Mouse (Mus musculus) hindbrain, embryonic 16.5 days (tissue): ENCODE measurements at regions not wholly inside any gene's neighbourhood (a gene's known extent, or its start where the extent isn't known, plus 50 kb on each side); places are given as distances from the start of the nearest gene placed in this dataset.

ENCODE experiments used
- ATAC-seq: fragments of 200-750 bp; cut with Nextera tagmentation; 2 replicates; pipeline ENCODE4 v1.8.0; 2017; ENCODE audit warnings: moderate TSS enrichment, moderate library complexity
- H3K27ac ChIP-seq: fragments of 300-500 bp; sonication (generic); 2 replicates; pipeline ENCODE4 v1.5.1; 2014; ENCODE audit warnings: low read depth, mild to moderate bottlenecking, control low read depth, low read length, moderate library complexity
- H3K27me3 ChIP-seq: fragments of 300-500 bp; sonication (generic); replicated peaks from 2 replicates; pipeline ENCODE4 v1.6.1; 2014; ENCODE audit warnings: low read length; ENCODE audit not compliant: control insufficient read depth, insufficient read depth
- H3K36me3 ChIP-seq: fragments of 300-500 bp; sonication (generic); 2 replicates; pipeline ENCODE4 v1.6.1; 2014; ENCODE audit warnings: mild to moderate bottlenecking, low read length, moderate library complexity, mixed read lengths; ENCODE audit not compliant: control insufficient read depth, insufficient read depth
- H3K4me1 ChIP-seq: fragments of 300-500 bp; sonication (generic); 2 replicates; pipeline ENCODE4 v1.6.1; 2014; ENCODE audit warnings: low read depth, low read length; ENCODE audit not compliant: control insufficient read depth, insufficient read depth
- H3K4me2 ChIP-seq: fragments of 300-500 bp; sonication (generic); 2 replicates; pipeline ENCODE4 v1.6.1; 2014; ENCODE audit warnings: mild to moderate bottlenecking, low read length, control low read depth, moderate library complexity
- H3K4me3 ChIP-seq: fragments of 300-500 bp; sonication (generic); 2 replicates; pipeline ENCODE4 v1.5.1; 2014; ENCODE audit warnings: mild to moderate bottlenecking, low read length, control low read depth, moderate library complexity
- H3K9ac ChIP-seq: fragments of 300-500 bp; sonication (generic); 2 replicates; pipeline ENCODE4 v1.6.1; 2014; ENCODE audit warnings: low read depth, mild to moderate bottlenecking, control low read depth, low read length, moderate library complexity
- H3K9me3 ChIP-seq: fragments of 300-500 bp; sonication (generic); 2 replicates; pipeline ENCODE4 v1.6.1; 2014; ENCODE audit warnings: mild to moderate bottlenecking, low read length, moderate library complexity; ENCODE audit not compliant: control insufficient read depth
- whole genome bisulfite sequencing: fragments of 180-500 bp; shearing (Covaris S2); extraction: QIAGEN DNeasy Blood & Tissue Kit; methylation state at CpG from one replicate; pipeline ENCODE4 v1.1.7; 2014; 5-methylcytosine and 5-hydroxymethylcytosine counted together

DNA sequence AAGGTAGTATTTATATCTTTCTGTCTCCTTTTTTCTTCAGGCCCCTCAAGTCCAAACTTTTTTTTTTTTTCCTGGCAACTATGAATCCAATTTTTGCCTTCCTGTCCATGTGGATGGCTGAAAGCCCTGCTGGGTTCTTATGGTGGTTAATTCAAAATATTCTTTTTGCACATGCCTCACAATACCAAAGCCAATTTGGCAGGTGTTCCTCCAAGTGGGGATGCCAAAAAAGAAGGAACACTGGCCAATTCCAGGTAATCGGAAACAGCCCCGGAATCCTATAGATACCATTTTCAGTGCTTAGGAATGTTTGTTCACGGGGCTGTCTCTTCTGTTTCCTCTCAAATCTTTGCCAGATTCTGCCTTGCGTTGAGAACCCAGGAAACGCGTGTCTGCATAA, 448.2 kb downstream of the Tmem132b start:
- Histone ChIP-seq H3K4me3 (no peak overlapping the region), H3K9me3 (peaks cover 3% of the 10 kb centered on the region; the same call in 1 of the 2 replicates), H3K4me2 (no peak overlapping the region), H3K36me3 (no peaks in the 10 kb centered on the region), H3K9ac (no peak overlapping the region), H3K27ac (no peak overlapping the region), H3K27me3 (no peaks in the 10 kb centered on the region; the same call in 1 of the 2 replicates), H3K4me1 (no peaks in the 10 kb centered on the region)
- 74% methylated on average over 6 of the region's 6 CpGs for WGBS
- no peak for ATAC-seq

- Histone ChIP-seq H3K9me3 (no peaks in the 10 kb centered on the region), H3K4me1 (no peaks in the 10 kb centered on the region), H3K4me2 (no peak overlapping the region), H3K9ac (no peak overlapping the region), H3K27me3 (no peaks in the 10 kb centered on the region), H3K36me3 (no peaks in the 10 kb centered on the region), H3K27ac (no peak overlapping the region), H3K4me3 (no peak overlapping the region)
- no peak for ATAC-seq
These were observed 453.8 kb downstream of the Tmem132b start for GRCm38 (mm10) chr5:125985356-125985755.

- Histone ChIP-seq H3K36me3 (no peaks in the 10 kb centered on the region), H3K27ac (no peak overlapping the region), H3K4me2 (no peak overlapping the region), H3K9me3 (no peaks in the 10 kb centered on the region; the same call in 1 of the 2 replicates), H3K4me3 (no peak overlapping the region), H3K9ac (no peak overlapping the region), H3K27me3 (no peaks in the 10 kb centered on the region), H3K4me1 (no peaks in the 10 kb centered on the region)
- 28% methylated on average over 8 of the region's 8 CpGs for WGBS
- ATAC-seq: no peak
These were observed 465.6 kb downstream of the Tmem132b start for GRCm38 (mm10) chr5:125997173-125997572.

DNA sequence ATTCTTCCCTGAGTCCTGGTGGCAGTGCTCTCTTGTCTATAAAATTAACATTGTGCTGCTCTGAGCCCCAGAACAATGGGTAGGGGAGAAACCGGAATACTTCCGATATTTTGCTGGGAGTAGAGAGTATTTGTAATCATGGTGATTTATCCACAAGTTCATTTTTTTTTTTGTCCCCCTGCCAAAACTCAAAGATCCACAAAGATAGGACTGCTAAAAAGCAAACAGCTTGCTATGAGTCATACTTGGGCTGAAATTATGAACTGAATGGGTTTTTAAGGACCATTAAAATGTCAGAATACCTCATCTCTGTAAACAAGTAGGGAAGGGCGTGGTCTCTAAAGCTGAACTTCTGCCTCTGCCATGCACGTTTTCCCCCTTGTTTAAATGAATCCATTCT, 476.3 kb downstream of the Tmem132b start:
- no peaks in the 10 kb centered on the region for H3K27me3 ChIP-seq
- H3K9ac ChIP-seq: no peak overlapping the region
- WGBS: 64% methylated on average over 4 of the region's 4 CpGs
- no peaks in the 10 kb centered on the region for H3K4me1 ChIP-seq
- no peak overlapping the region for H3K4me3 ChIP-seq
- H3K36me3 ChIP-seq: no peaks in the 10 kb centered on the region
- no peak overlapping the region for H3K4me2 ChIP-seq
- no peak overlapping the region for H3K27ac ChIP-seq
- no peaks in the 10 kb centered on the region for H3K9me3 ChIP-seq
- no peak for ATAC-seq

DNA sequence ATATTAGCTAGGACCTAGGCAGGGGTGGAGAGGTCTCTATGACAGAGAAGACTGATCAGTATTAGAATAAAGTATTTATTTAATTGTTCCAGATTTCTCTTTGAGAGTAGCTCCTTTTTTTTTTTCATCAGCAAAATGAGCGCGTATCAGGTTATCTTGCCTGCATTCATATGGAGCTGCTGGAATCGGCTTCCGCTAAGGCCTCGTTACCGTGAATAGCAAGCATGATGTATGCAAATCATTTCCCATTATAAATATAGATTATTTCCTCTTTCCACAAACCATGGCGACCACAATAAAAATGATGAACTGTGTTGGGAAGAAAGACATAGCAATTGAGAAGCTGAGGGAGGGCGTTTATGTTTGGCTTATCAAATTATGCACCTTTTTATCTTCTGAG, 476.7 kb downstream of the Tmem132b start:
- Histone ChIP-seq H3K4me2 (no peak overlapping the region), H3K27me3 (no peaks in the 10 kb centered on the region), H3K27ac (no peak overlapping the region), H3K4me3 (no peak overlapping the region), H3K4me1 (no peaks in the 10 kb centered on the region), H3K36me3 (no peaks in the 10 kb centered on the region), H3K9me3 (no peaks in the 10 kb centered on the region), H3K9ac (no peak overlapping the region)
- no peak for ATAC-seq
- WGBS: 63% methylated on average over 8 of the region's 8 CpGs

- H3K9me3 ChIP-seq: no peaks in the 10 kb centered on the region
- H3K4me3 ChIP-seq: no peak overlapping the region
- 83% methylated on average over 8 of the region's 8 CpGs for WGBS
These were observed 488.2 kb downstream of the Tmem132b start for GRCm38 (mm10) chr5:126019781-126020180.

GRCm38 (mm10) chr5:126023906-126024305, 492.3 kb downstream of the Tmem132b start:
- WGBS: 30% methylated on average over 2 of the region's 2 CpGs

More at GRCm38 (mm10) chr5:126019781-126020180, 488.2 kb downstream of the Tmem132b start:
- H3K9ac ChIP-seq: no peak overlapping the region
- no peak overlapping the region for H3K4me2 ChIP-seq
- H3K36me3 ChIP-seq: no peaks in the 10 kb centered on the region
- no peak overlapping the region for H3K27ac ChIP-seq
- no peaks in the 10 kb centered on the region for H3K27me3 ChIP-seq
- no peaks in the 10 kb centered on the region for H3K4me1 ChIP-seq
- ATAC-seq: no peak

GRCm38 (mm10) chr5:126034846-126035245, 503.3 kb downstream of the Tmem132b start:
- no peak for ATAC-seq

More at GRCm38 (mm10) chr5:126023906-126024305, 492.3 kb downstream of the Tmem132b start:
- H3K9ac ChIP-seq: no peak overlapping the region
- no peak overlapping the region for H3K4me3 ChIP-seq
- no peak for ATAC-seq
- H3K9me3 ChIP-seq: no peaks in the 10 kb centered on the region
- H3K4me1 ChIP-seq: no peaks in the 10 kb centered on the region
- H3K36me3 ChIP-seq: no peaks in the 10 kb centered on the region
- H3K27me3 ChIP-seq: no peaks in the 10 kb centered on the region
- H3K4me2 ChIP-seq: no peak overlapping the region
- no peak overlapping the region for H3K27ac ChIP-seq

GRCm38 (mm10) chr5:126036686-126037085, 505.1 kb downstream of the Tmem132b start:
- Histone ChIP-seq H3K9ac (no peak overlapping the region), H3K27ac (no peak overlapping the region), H3K4me3 (no peak overlapping the region), H3K4me1 (no peaks in the 10 kb centered on the region), H3K9me3 (no peaks in the 10 kb centered on the region), H3K36me3 (no peaks in the 10 kb centered on the region), H3K4me2 (no peak overlapping the region), H3K27me3 (no peaks in the 10 kb centered on the region)
- ATAC-seq: no peak
- WGBS: 4% methylated on average over 1 of the region's 1 CpGs

More at GRCm38 (mm10) chr5:126034846-126035245, 503.3 kb downstream of the Tmem132b start:
- Histone ChIP-seq H3K4me1 (no peaks in the 10 kb centered on the region), H3K27me3 (no peaks in the 10 kb centered on the region), H3K9me3 (no peaks in the 10 kb centered on the region), H3K4me3 (no peak overlapping the region), H3K4me2 (no peak overlapping the region), H3K9ac (no peak overlapping the region), H3K36me3 (no peaks in the 10 kb centered on the region), H3K27ac (no peak overlapping the region)
- WGBS: 90% methylated on average over 1 of the region's 1 CpGs

GRCm38 (mm10) chr5:126045761-126046160, 514.2 kb downstream of the Tmem132b start:
- Histone ChIP-seq H3K36me3 (no peaks in the 10 kb centered on the region), H3K9ac (no peak overlapping the region), H3K4me3 (no peak overlapping the region), H3K27me3 (no peaks in the 10 kb centered on the region), H3K4me2 (no peak overlapping the region), H3K4me1 (no peaks in the 10 kb centered on the region), H3K27ac (no peak overlapping the region), H3K9me3 (peaks cover 1% of the 10 kb centered on the region; the same call in 1 of the 2 replicates)
- 90% methylated on average over 3 of the region's 3 CpGs for WGBS
- no peak for ATAC-seq
